Mouse (Mus musculus) midbrain, embryonic 10.5 days (tissue): ENCODE data around the gene Rsc1a1. TPM values are rescaled to one million over a fixed set of nuclear protein-coding genes. Genes with fewer than 3 reads are reported as not detected.
A peak's percentile ranks its signal among the peaks of the same experiment; 100 is the strongest.

Source experiments
- DNase-seq: peaks from one replicate; pipeline ENCODE4 v3.0.0-alpha.2; 2017; ENCODE audit warnings: low spot score
- H3K27ac ChIP-seq: fragments of 300-500 bp; sonication (generic); replicated peaks from 2 replicates; pipeline ENCODE4 v1.5.1; 2016; ENCODE audit warnings: mild to moderate bottlenecking
- H3K27me3 ChIP-seq: fragments of 300-500 bp; sonication (generic); 2 replicates; pipeline ENCODE4 v1.6.1; 2016; ENCODE audit warnings: low read depth, mild to moderate bottlenecking; ENCODE audit not compliant: poor library complexity, severe bottlenecking
- H3K36me3 ChIP-seq: fragments of 300-500 bp; sonication (generic); 2 replicates; pipeline ENCODE4 v1.6.1; 2016; ENCODE audit warnings: mild to moderate bottlenecking, moderate library complexity
- H3K4me1 ChIP-seq: fragments of 300-500 bp; sonication (generic); 2 replicates; pipeline ENCODE4 v1.6.1; 2016
- H3K4me3 ChIP-seq: fragments of 300-500 bp; sonication (generic); 2 replicates; pipeline ENCODE4 v1.5.1; 2016; ENCODE audit warnings: mild to moderate bottlenecking, moderate library complexity
- H3K9me3 ChIP-seq: fragments of 300-500 bp; sonication (generic); replicated peaks from 2 replicates; pipeline ENCODE4 v1.6.1; 2016; ENCODE audit warnings: mild to moderate bottlenecking
- WGBS: fragments of 180-500 bp; shearing (Covaris S2); methylation state at CpG from one replicate; pipeline ENCODE4 v1.1.7; 2016; 5-methylcytosine and 5-hydroxymethylcytosine counted together
- polyA plus RNA-seq: library from polyadenylated mRNA; unstranded; fragments of >200 nt; fragmentation: Nextera tagmentation; extraction: Ambion mirVana; gene quantifications from 2 replicates; pipeline ENCODE4 v1.2.1, GENCODE M21; 2016

Rsc1a1 gene
- polyA plus RNA-seq, 1 experiment from 2014 or later, result 2.2 TPM

GRCm38 (mm10) chr4:141720761-141721523, 35.5 kb upstream of the Rsc1a1 start:
- H3K27me3 ChIP-seq, result no peaks in the 10 kb centered on the region

GRCm38 (mm10) chr4:141719304-141719703, 33.9 kb upstream of the Rsc1a1 start:
- H3K4me1 ChIP-seq, result peaks cover 39% of the 10 kb centered on the region

More at GRCm38 (mm10) chr4:141720761-141721523, 35.5 kb upstream of the Rsc1a1 start:
- Histone ChIP-seq H3K27ac (no peak overlapping the region), H3K36me3 (peaks cover 35% of the 10 kb centered on the region), H3K9me3 (no peaks in the 10 kb centered on the region), H3K4me1 (peaks cover 35% of the 10 kb centered on the region), H3K4me3 (peak overlapping the region; percentile 100)
- WGBS, result 88% methylated on average over 6 of the region's 6 CpGs
- DNase-seq, result no peak

GRCm38 (mm10) chr4:141717633-141718032, 32.2 kb upstream of the Rsc1a1 start:
- Histone ChIP-seq H3K36me3 (peaks cover 55% of the 10 kb centered on the region), H3K4me3 (no peak overlapping the region), H3K27me3 (no peaks in the 10 kb centered on the region), H3K9me3 (no peaks in the 10 kb centered on the region), H3K27ac (no peak overlapping the region), H3K4me1 (peaks cover 27% of the 10 kb centered on the region)
- 91% methylated on average over 4 of the region's 4 CpGs for WGBS
- DNase-seq, result no peak

More at GRCm38 (mm10) chr4:141719304-141719703, 33.9 kb upstream of the Rsc1a1 start:
- Histone ChIP-seq H3K36me3 (peaks cover 38% of the 10 kb centered on the region), H3K27me3 (no peaks in the 10 kb centered on the region), H3K27ac (no peak overlapping the region), H3K9me3 (no peaks in the 10 kb centered on the region), H3K4me3 (no peak overlapping the region)
- 88% methylated on average over 1 of the region's 1 CpGs for WGBS
- DNase-seq, result no peak

GRCm38 (mm10) chr4:141715027-141715426, 29.6 kb upstream of the Rsc1a1 start:
- peaks cover 4% of the 10 kb centered on the region; the same call in 1 of the 2 replicates for H3K4me1 ChIP-seq
- no peak overlapping the region for H3K4me3 ChIP-seq
- no peak for DNase-seq
- 81% methylated on average over 2 of the region's 2 CpGs for WGBS
- peaks cover 69% of the 10 kb centered on the region for H3K36me3 ChIP-seq
- H3K27ac ChIP-seq, result no peak overlapping the region
- H3K27me3 ChIP-seq, result no peaks in the 10 kb centered on the region
- no peaks in the 10 kb centered on the region for H3K9me3 ChIP-seq

GRCm38 (mm10) chr4:141713598-141714142, 28.3 kb upstream of the Rsc1a1 start:
- H3K36me3 ChIP-seq, result peaks cover 77% of the 10 kb centered on the region
- whole genome bisulfite sequencing, result 92% methylated on average over 5 of the region's 5 CpGs
- no peak overlapping the region for H3K27ac ChIP-seq
- no peaks in the 10 kb centered on the region for H3K9me3 ChIP-seq
- H3K4me3 ChIP-seq, result no peak overlapping the region
- no peak for DNase-seq
- peaks cover 4% of the 10 kb centered on the region; the same call in 1 of the 2 replicates for H3K4me1 ChIP-seq
- H3K27me3 ChIP-seq, result no peaks in the 10 kb centered on the region

- H3K27me3 ChIP-seq, result no peaks in the 10 kb centered on the region
- H3K9me3 ChIP-seq, result no peaks in the 10 kb centered on the region
- WGBS, result 94% methylated on average over 1 of the region's 1 CpGs
- H3K36me3 ChIP-seq, result peaks cover 87% of the 10 kb centered on the region
- H3K27ac ChIP-seq, result no peak overlapping the region
- peaks cover 4% of the 10 kb centered on the region; the same call in 1 of the 2 replicates for H3K4me1 ChIP-seq
- H3K4me3 ChIP-seq, result no peak overlapping the region
- no peak for DNase-seq
Observed at GRCm38 (mm10) chr4:141711250-141711649, 25.9 kb upstream of the Rsc1a1 start.

GRCm38 (mm10) chr4:141708971-141709370, 23.6 kb upstream of the Rsc1a1 start:
- DNase-seq, result no peak
- H3K4me3 ChIP-seq, result no peak overlapping the region
- H3K27me3 ChIP-seq, result no peaks in the 10 kb centered on the region
- 97% methylated on average over 2 of the region's 2 CpGs for WGBS
- no peak overlapping the region for H3K27ac ChIP-seq
- no peaks in the 10 kb centered on the region for H3K4me1 ChIP-seq
- no peaks in the 10 kb centered on the region for H3K9me3 ChIP-seq
- H3K36me3 ChIP-seq, result peaks cover 100% of the 10 kb centered on the region

GRCm38 (mm10) chr4:141708005-141708404, 22.6 kb upstream of the Rsc1a1 start:
- Histone ChIP-seq H3K4me1 (no peaks in the 10 kb centered on the region), H3K36me3 (peaks cover 100% of the 10 kb centered on the region), H3K4me3 (no peak overlapping the region), H3K27me3 (no peaks in the 10 kb centered on the region), H3K27ac (no peak overlapping the region), H3K9me3 (no peaks in the 10 kb centered on the region)
- WGBS, result 98% methylated on average over 7 of the region's 7 CpGs
- no peak for DNase-seq

GRCm38 (mm10) chr4:141705331-141705730, 19.9 kb upstream of the Rsc1a1 start:
- WGBS, result 95% methylated on average over 4 of the region's 4 CpGs
- H3K9me3 ChIP-seq, result no peaks in the 10 kb centered on the region
- peaks cover 100% of the 10 kb centered on the region for H3K36me3 ChIP-seq
- no peaks in the 10 kb centered on the region for H3K4me1 ChIP-seq
- H3K27ac ChIP-seq, result no peak overlapping the region
- no peaks in the 10 kb centered on the region for H3K27me3 ChIP-seq
- H3K4me3 ChIP-seq, result no peak overlapping the region
- DNase-seq, result no peak

GRCm38 (mm10) chr4:141704625-141705024, 19.2 kb upstream of the Rsc1a1 start:
- Histone ChIP-seq H3K4me1 (no peaks in the 10 kb centered on the region), H3K27ac (no peak overlapping the region), H3K4me3 (no peak overlapping the region), H3K9me3 (no peaks in the 10 kb centered on the region), H3K36me3 (peaks cover 100% of the 10 kb centered on the region), H3K27me3 (no peaks in the 10 kb centered on the region)
- 94% methylated on average over 2 of the region's 2 CpGs for WGBS
- no peak for DNase-seq

- Histone ChIP-seq H3K9me3 (no peaks in the 10 kb centered on the region), H3K27ac (no peak overlapping the region), H3K4me3 (no peak overlapping the region), H3K36me3 (peaks cover 99% of the 10 kb centered on the region), H3K27me3 (no peaks in the 10 kb centered on the region), H3K4me1 (no peaks in the 10 kb centered on the region)
- WGBS, result 93% methylated on average over 8 of the region's 8 CpGs
- no peak for DNase-seq
Observed at GRCm38 (mm10) chr4:141694719-141695118, 9.3 kb upstream of the Rsc1a1 start.

- H3K4me3 ChIP-seq, result no peak overlapping the region
- H3K9me3 ChIP-seq, result no peaks in the 10 kb centered on the region
- no peaks in the 10 kb centered on the region for H3K27me3 ChIP-seq
- 95% methylated on average over 8 of the region's 8 CpGs for WGBS
- peaks cover 89% of the 10 kb centered on the region for H3K36me3 ChIP-seq
- H3K27ac ChIP-seq, result no peak overlapping the region
- H3K4me1 ChIP-seq, result no peaks in the 10 kb centered on the region
- no peak for DNase-seq
Observed at GRCm38 (mm10) chr4:141688505-141688904, 3.1 kb upstream of the Rsc1a1 start.

- Histone ChIP-seq H3K9me3 (no peaks in the 10 kb centered on the region), H3K4me3 (no peak overlapping the region), H3K27ac (no peak overlapping the region), H3K27me3 (no peaks in the 10 kb centered on the region), H3K4me1 (peaks cover 9% of the 10 kb centered on the region), H3K36me3 (peaks cover 86% of the 10 kb centered on the region)
- DNase-seq, result no peak
- WGBS, result 92% methylated on average over 8 of the region's 8 CpGs
Observed at GRCm38 (mm10) chr4:141686525-141686924, 1.1 kb upstream of the Rsc1a1 start.
